Mouse (Mus musculus) MEL (cell line): ENCODE results near the gene Gatb. TPM values are rescaled to one million over a fixed set of nuclear protein-coding genes. Genes with fewer than 3 reads are reported as not detected.

Experiments
- DNase-seq: peaks from one replicate; pipeline ENCODE4 v3.0.0; 2011; ENCODE audit warnings: low read depth, low spot score
- H3K27ac ChIP-seq: 2 replicates; pipeline ENCODE4 v1.5.1; 2012; ENCODE audit warnings: low read depth, mild to moderate bottlenecking, control low read depth, low read length, moderate library complexity; ENCODE audit not compliant: control insufficient read depth
- H3K27me3 ChIP-seq, 2 experiments: fragments of 150-350 bp in 1 of 2; sonication (generic) in 1 of 2; 2 replicates each; pipeline ENCODE4 v1.6.1; 2012; ENCODE audit warnings: low read length in 2 of 2, mild to moderate bottlenecking in 2 of 2, improper control_type of control experiment in 1 of 2, moderate library complexity in 1 of 2; ENCODE audit not compliant: insufficient read depth in 2 of 2, control insufficient read depth in 1 of 2
- H3K36me3 ChIP-seq, 2 experiments: 2 replicates each; pipeline ENCODE4 v1.6.1; 2012 to 2014; ENCODE audit warnings: low read length in 2 of 2, improper control_type of control experiment in 1 of 2, inconsistent platforms in 1 of 2, mild to moderate bottlenecking in 1 of 2; ENCODE audit not compliant: insufficient read depth in 2 of 2, control insufficient read depth in 1 of 2
- H3K4me1 ChIP-seq, 2 experiments: fragments of 150-350 bp in 1 of 2; sonication (generic) in 1 of 2; 2 replicates each; pipeline ENCODE4 v1.6.1; 2012; ENCODE audit warnings: low read length in 2 of 2, improper control_type of control experiment in 1 of 2, mild to moderate bottlenecking in 1 of 2; ENCODE audit not compliant: insufficient read depth in 2 of 2, control insufficient read depth in 1 of 2
- H3K4me3 ChIP-seq, 2 experiments: fragments of 150-350 bp in 1 of 2; sonication (generic) in 1 of 2; 2 replicates each; pipeline ENCODE4 v1.5.1; 2012; ENCODE audit warnings: low read depth in 2 of 2, low read length in 2 of 2, mild to moderate bottlenecking in 2 of 2, moderate library complexity in 2 of 2, control low read depth in 1 of 2, improper control_type of control experiment in 1 of 2; ENCODE audit not compliant: control insufficient read depth in 1 of 2, insufficient read depth in 1 of 2
- H3K79me2 ChIP-seq: 2 replicates; pipeline ENCODE4 v1.6.1; 2012; ENCODE audit warnings: mild to moderate bottlenecking, low read length, moderate library complexity; ENCODE audit not compliant: control insufficient read depth, poor library complexity, insufficient read depth
- H3K9ac ChIP-seq: 2 replicates; pipeline ENCODE4 v1.6.1; 2012; ENCODE audit warnings: low read depth, mild to moderate bottlenecking, control low read depth, low read length, moderate library complexity; ENCODE audit not compliant: control insufficient read depth, poor library complexity, severe bottlenecking
- H3K9me3 ChIP-seq: fragments of 150-350 bp; sonication (generic); replicated peaks from 2 replicates; pipeline ENCODE4 v1.6.1; 2012; ENCODE audit warnings: mild to moderate bottlenecking, low read length, improper control_type of control experiment, moderate library complexity; ENCODE audit not compliant: insufficient read depth
- BHLHE40 ChIP-seq: IDR thresholded peaks from 2 replicates; pipeline ENCODE4 v1.6.1; 2012; ENCODE audit warnings: low read depth, mild to moderate bottlenecking, inconsistent platforms, low read length, improper control_type of control experiment, borderline replicate concordance
- CHD1 ChIP-seq: IDR thresholded peaks from 2 replicates; pipeline ENCODE4 v1.6.1; 2012; ENCODE audit warnings: low read depth, mild to moderate bottlenecking, inconsistent platforms, low read length, improper control_type of control experiment
- E2F4 ChIP-seq: IDR thresholded peaks from 2 replicates; pipeline ENCODE4 v1.6.1; 2011; ENCODE audit warnings: low read depth, low read length, improper control_type of control experiment, borderline replicate concordance
- ELF1 ChIP-seq: IDR thresholded peaks from 2 replicates; pipeline ENCODE4 v1.6.1; 2014; ENCODE audit warnings: low read depth, mild to moderate bottlenecking, inconsistent platforms, low read length, improper control_type of control experiment, moderate library complexity
- EP300 ChIP-seq, 2 experiments: IDR thresholded peaks; 2 replicates each; pipeline ENCODE4 v1.6.1; 2011; ENCODE audit warnings: improper control_type of control experiment in 2 of 2, low read length in 2 of 2, low read depth in 1 of 2, mild to moderate bottlenecking in 1 of 2
- ETS1 ChIP-seq: IDR thresholded peaks from 2 replicates; pipeline ENCODE4 v1.6.1; 2012; ENCODE audit warnings: low read depth, mild to moderate bottlenecking, inconsistent platforms, low read length, improper control_type of control experiment, moderate library complexity
- GABPA ChIP-seq: IDR thresholded peaks from 2 replicates; pipeline ENCODE4 v1.6.1; 2012; ENCODE audit warnings: low read depth, mild to moderate bottlenecking, inconsistent platforms, low read length, improper control_type of control experiment, moderate library complexity
- HCFC1 ChIP-seq: IDR thresholded peaks from 2 replicates; pipeline ENCODE4 v1.6.1; 2012; ENCODE audit warnings: low read depth, mild to moderate bottlenecking, inconsistent platforms, low read length, improper control_type of control experiment, moderate library complexity
- JUND ChIP-seq: IDR thresholded peaks from 2 replicates; pipeline ENCODE4 v1.6.1; 2011; ENCODE audit warnings: low read depth, mild to moderate bottlenecking, improper control_type of control experiment, low read length
- MAFK ChIP-seq: IDR thresholded peaks from 2 replicates; pipeline ENCODE4 v1.6.1; 2011; ENCODE audit warnings: low read depth, mild to moderate bottlenecking, low read length, improper control_type of control experiment, borderline replicate concordance
- MXI1 ChIP-seq: IDR thresholded peaks from 2 replicates; pipeline ENCODE4 v1.6.1; 2011; ENCODE audit warnings: mild to moderate bottlenecking, low read depth, low read length, improper control_type of control experiment
- MYB ChIP-seq: IDR thresholded peaks from 2 replicates; pipeline ENCODE4 v1.6.1; 2011; ENCODE audit warnings: mild to moderate bottlenecking, low read depth, low read length, improper control_type of control experiment
- NELFE ChIP-seq: IDR thresholded peaks from 2 replicates; pipeline ENCODE4 v1.6.1; 2011; ENCODE audit warnings: low read depth, low read length, improper control_type of control experiment
- NRF1 ChIP-seq: IDR thresholded peaks from 2 replicates; pipeline ENCODE4 v1.6.1; 2014; ENCODE audit warnings: low read depth, mild to moderate bottlenecking, inconsistent platforms, low read length, improper control_type of control experiment, moderate library complexity; ENCODE audit not compliant: poor library complexity, insufficient read depth, severe bottlenecking
- POLR2A ChIP-seq, 2 experiments: IDR thresholded peaks; 2 replicates each; pipeline ENCODE4 v1.6.1; 2011 to 2012; ENCODE audit warnings: low read length in 2 of 2, mild to moderate bottlenecking in 2 of 2, control low read depth in 1 of 2, improper control_type of control experiment in 1 of 2, low read depth in 1 of 2, moderate library complexity in 1 of 2; ENCODE audit not compliant: control insufficient read depth in 1 of 2, insufficient read depth in 1 of 2, poor library complexity in 1 of 2
- POLR2AphosphoS5 ChIP-seq: IDR thresholded peaks from 2 replicates; pipeline ENCODE4 v1.6.1; 2012; ENCODE audit warnings: low read depth, borderline replicate concordance, mild to moderate bottlenecking, inconsistent platforms, low read length, moderate library complexity, mixed read lengths
- SIN3A ChIP-seq: IDR thresholded peaks from 2 replicates; pipeline ENCODE4 v1.6.1; 2012; ENCODE audit warnings: low read length, improper control_type of control experiment, inconsistent platforms
- SMC3 ChIP-seq: IDR thresholded peaks from 2 replicates; pipeline ENCODE4 v1.6.1; 2011; ENCODE audit warnings: low read depth, low read length, improper control_type of control experiment
- TAL1 ChIP-seq: IDR thresholded peaks from 2 replicates; pipeline ENCODE4 v1.6.1; 2012; ENCODE audit warnings: mild to moderate bottlenecking, inconsistent platforms, low read length, moderate library complexity, mixed read lengths
- TCF12 ChIP-seq: IDR thresholded peaks from 2 replicates; pipeline ENCODE4 v1.6.1; 2014; ENCODE audit warnings: low read depth, mild to moderate bottlenecking, inconsistent platforms, low read length, improper control_type of control experiment, moderate library complexity
- UBTF ChIP-seq: IDR thresholded peaks from 2 replicates; pipeline ENCODE4 v1.6.1; 2012; ENCODE audit warnings: low read depth, mild to moderate bottlenecking, inconsistent platforms, low read length, improper control_type of control experiment, moderate library complexity, borderline replicate concordance; ENCODE audit not compliant: insufficient read depth
- USF2 ChIP-seq, 2 experiments: IDR thresholded peaks; 2 replicates each; pipeline ENCODE4 v1.6.1; 2011 to 2012; ENCODE audit warnings: improper control_type of control experiment in 2 of 2, low read length in 2 of 2, borderline replicate concordance in 1 of 2, inconsistent platforms in 1 of 2, low read depth in 1 of 2, mild to moderate bottlenecking in 1 of 2; ENCODE audit not compliant: insufficient read depth in 1 of 2
- ZC3H11A ChIP-seq: IDR thresholded peaks from 2 replicates; pipeline ENCODE4 v1.6.1; 2012; ENCODE audit warnings: low read depth, mild to moderate bottlenecking, inconsistent platforms, low read length, improper control_type of control experiment
- ZKSCAN1 ChIP-seq: IDR thresholded peaks from 2 replicates; pipeline ENCODE4 v1.6.1; 2012; ENCODE audit warnings: low read depth, mild to moderate bottlenecking, inconsistent platforms, low read length, improper control_type of control experiment, moderate library complexity
- ZMIZ1 ChIP-seq: IDR thresholded peaks from 2 replicates; pipeline ENCODE4 v1.6.1; 2012; ENCODE audit warnings: low read depth, mild to moderate bottlenecking, inconsistent platforms, low read length, improper control_type of control experiment, moderate library complexity
- ZNF384 ChIP-seq: IDR thresholded peaks from 2 replicates; pipeline ENCODE4 v1.6.1; 2012; ENCODE audit warnings: low read depth, mild to moderate bottlenecking, inconsistent platforms, low read length, improper control_type of control experiment
- polyA plus RNA-seq, 2 experiments: library from polyadenylated mRNA; stranded (reverse) in 1 of 2; unstranded in 1 of 2; fragments of >175 nt in 1 of 2; fragments of >200 nt in 1 of 2; gene quantifications; 2 replicates each; pipeline versions ENCODE4 v1.2.1 to v1.2.4; 2012; ENCODE audit warnings: low replicate concordance in 2 of 2, low read depth in 1 of 2; ENCODE audit not compliant: insufficient read length in 2 of 2, insufficient read depth in 1 of 2, missing spikeins in 1 of 2
- total RNA-seq: library from RNA; depleted of rRNA; stranded (reverse); fragments of 300-350 nt; gene quantifications from 2 replicates; pipeline ENCODE4 v1.2.3, GENCODE M21; 2012

Gatb gene
- total and polyA plus RNA-seq, 3 experiments = 9.1 to 16.8 TPM; not detected in 1

DNA sequence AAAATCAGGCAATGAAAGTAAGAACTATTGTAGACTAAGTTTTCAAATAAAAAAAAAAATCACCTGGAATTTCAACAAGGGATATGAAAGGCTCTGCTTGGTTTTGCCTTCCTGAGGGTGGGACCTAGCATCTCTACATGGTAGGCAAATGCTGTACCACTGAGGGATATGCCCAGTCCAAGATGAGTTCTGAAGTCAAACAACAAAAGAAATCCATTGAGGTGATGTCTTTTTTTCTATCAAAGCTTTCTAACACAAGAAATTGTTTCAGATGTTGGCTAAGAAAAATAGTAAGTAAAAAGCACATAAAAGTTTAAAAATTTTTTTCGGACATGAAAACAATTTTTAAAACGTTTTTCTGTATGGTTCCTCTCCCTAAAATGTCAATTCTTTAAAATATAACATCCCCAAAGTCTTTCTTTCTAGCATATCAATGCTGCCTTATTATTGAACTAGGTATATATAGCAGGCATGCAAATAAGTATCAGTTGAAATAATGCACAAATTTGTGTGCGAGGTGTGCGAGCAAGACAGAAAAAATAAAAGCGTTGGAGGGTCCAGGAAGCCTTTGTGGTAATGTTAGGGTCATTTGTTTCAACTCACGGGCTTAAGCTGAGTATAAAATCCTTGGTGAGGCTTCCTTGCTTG lies 579 bp upstream of the Gatb start:
- Histone ChIP-seq H3K9me3 (no peaks in the 10 kb centered on the region), H3K9ac (peak overlapping the region; percentile 81), H3K27ac (peak overlapping the region; percentile 63), H3K36me3 (peaks cover 0 to 16% of the 10 kb centered on the region in 2 experiments; a peak in 2 of 4 replicates), H3K4me3 (peak overlapping the region; percentile 70 to 72), H3K4me1 (peaks cover 0 to 7% of the 10 kb centered on the region in 2 experiments; a peak in 3 of 4 replicates), H3K27me3 (no peaks in the 10 kb centered on the region), H3K79me2 (peaks cover 3% of the 10 kb centered on the region; the same call in 1 of the 2 replicates)
- TF ChIP-seq CHD1 (0 out of 2 replicates have a peak, but pooled peaks have one; percentile 84), TCF12 (no peak), ETS1 (0 out of 2 replicates have a peak, but pooled peaks have one; percentile 6), E2F4 (0 out of 2 replicates have a peak, but pooled peaks have one; percentile 41)
- peak; percentile 16 for DNase-seq

DNA sequence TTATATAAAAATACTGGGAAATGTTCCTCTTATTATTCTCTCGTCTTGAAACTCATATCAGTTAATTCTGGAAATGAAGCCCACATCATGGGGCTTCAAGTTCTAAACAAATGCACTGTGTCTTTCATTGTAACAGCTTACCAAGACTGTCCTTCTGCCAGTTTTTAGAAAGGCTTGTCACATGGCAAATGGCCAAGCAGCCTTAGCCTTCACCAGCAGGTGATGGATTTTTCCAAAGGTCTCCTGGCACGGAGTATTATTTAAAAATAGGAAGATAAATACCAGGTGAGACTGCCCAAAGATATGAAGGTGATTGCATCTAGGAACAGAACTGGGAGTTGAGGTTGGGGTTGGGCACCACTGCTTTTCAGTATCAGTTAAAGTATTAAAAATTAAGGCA lies 8.8 kb downstream of the Gatb start:
- no peaks in the 10 kb centered on the region for H3K36me3 ChIP-seq

GRCm38 (mm10) chr3:85583194-85583593 lies 9.3 kb downstream of the Gatb start:
- Histone ChIP-seq H3K27ac (no peak overlapping the region), H3K27me3 (no peaks in the 10 kb centered on the region), H3K79me2 (no peaks in the 10 kb centered on the region), H3K36me3 (no peaks in the 10 kb centered on the region), H3K9me3 (no peaks in the 10 kb centered on the region), H3K9ac (no peak overlapping the region), H3K4me3 (no peak overlapping the region), H3K4me1 (no peaks in the 10 kb centered on the region)
- no peak for DNase-seq
- TF ChIP-seq ZNF384 (no peak), POLR2AphosphoS5 (no peak), MXI1 (no peak), EP300 (IDR thresholded peaks at IDR 0.05; ENCODE audit: low read depth in 1 of 2, low read length in 2 of 2) (no peak), UBTF (no peak), ZMIZ1 (no peak), NRF1 (no peak), ZC3H11A (no peak), JUND (no peak), HCFC1 (no peak), USF2 (IDR thresholded peaks at IDR 0.05; ENCODE audit: borderline replicate concordance in 1 of 2, insufficient read depth in 1 of 2, low read depth in 1 of 2, low read length in 2 of 2) (no peak), NELFE (no peak), MYB (no peak), GABPA (no peak)

More for the DNA sequence above, 8.8 kb downstream of the Gatb start:
- no peaks in the 10 kb centered on the region for H3K79me2 ChIP-seq
- TF ChIP-seq BHLHE40 (no peak), JUND (no peak), TAL1 (no peak), ZC3H11A (no peak), ELF1 (no peak), SIN3A (no peak), EP300 (IDR thresholded peaks at IDR 0.05; ENCODE audit: low read depth in 1 of 2, low read length in 2 of 2) (no peak), MAFK (no peak), MYB (no peak), UBTF (no peak), USF2 (IDR thresholded peaks at IDR 0.05; ENCODE audit: borderline replicate concordance in 1 of 2, insufficient read depth in 1 of 2, low read depth in 1 of 2, low read length in 2 of 2) (no peak), TCF12 (no peak), ZKSCAN1 (no peak), SMC3 (no peak), MXI1 (no peak), ZMIZ1 (no peak), POLR2A (IDR thresholded peaks at IDR 0.05; ENCODE audit: control insufficient read depth in 1 of 2, insufficient read depth in 1 of 2, low read depth in 1 of 2, low read length in 2 of 2, poor library complexity in 1 of 2) (no peak)
- no peak for DNase-seq
- H3K27me3 ChIP-seq = no peaks in the 10 kb centered on the region
- no peak overlapping the region for H3K4me3 ChIP-seq
- no peak overlapping the region for H3K27ac ChIP-seq
- H3K9me3 ChIP-seq = no peaks in the 10 kb centered on the region
- H3K4me1 ChIP-seq = no peaks in the 10 kb centered on the region
- no peak overlapping the region for H3K9ac ChIP-seq
